Mouse (Mus musculus): ENCODE results near the gene Hemk1. TPM values are rescaled to one million over a fixed set of nuclear protein-coding genes. Genes with fewer than 3 reads are reported as not detected.
A peak's percentile ranks its signal among the peaks of the same experiment; 100 is the strongest.

The Hemk1 gene
- total and polyA plus RNA-seq, 2 experiments from 2014 or later: 4.8 to 12.3 TPM

DNA sequence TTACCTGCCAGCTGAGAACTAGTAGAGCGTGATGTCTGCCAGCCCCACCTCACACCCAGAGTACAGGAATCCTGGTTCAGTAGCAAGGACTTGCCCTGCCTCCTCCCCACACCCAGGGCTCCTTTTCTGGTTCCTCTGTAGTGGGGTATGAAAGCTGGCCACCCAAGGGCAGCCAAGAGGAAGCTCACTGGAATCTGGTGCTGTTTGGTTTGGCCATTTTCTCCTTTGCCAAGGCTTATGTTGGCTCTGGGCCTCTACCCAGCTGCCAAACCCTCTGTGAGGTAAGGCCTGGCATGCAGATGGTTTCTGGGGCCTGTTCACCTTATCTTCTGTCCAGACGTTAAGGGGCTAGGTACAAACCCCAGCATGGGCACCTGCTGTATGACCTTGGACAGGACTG, 22.4 kb downstream of the Hemk1 start:
- H3K4me3 ChIP-seq (ENCODE audit: low read depth, low read length): no peak overlapping the region
- H3K9ac ChIP-seq (replicated peaks; ENCODE audit: low read depth, low read length): no peak overlapping the region
- H3K27me3 ChIP-seq (ENCODE audit: control insufficient read depth, insufficient read depth, low read length): no peaks in the 10 kb centered on the region
- H3K9me3 ChIP-seq (replicated peaks; ENCODE audit: control insufficient read depth, low read length): no peaks in the 10 kb centered on the region
- no peak for TF ChIP-seq CTCF (IDR thresholded peaks at IDR 0.05; ENCODE audit: low read depth)
- TF ChIP-seq EP300 (IDR thresholded peaks at IDR 0.05; ENCODE audit: low read depth): no peak
- H3K4me1 ChIP-seq (ENCODE audit: control insufficient read depth, insufficient read depth): peaks cover 10% of the 10 kb centered on the region
- DNase-seq (ENCODE audit: low spot score) (no peak), ATAC-seq (ENCODE audit: insufficient read depth, low read depth) (peak; percentile 17; the same call in 1 of the 2 replicates)
- H3K4me2 ChIP-seq (ENCODE audit: low read depth, low read length): no peak overlapping the region
- H3K27ac ChIP-seq (ENCODE audit: low read depth): no peak overlapping the region
- WGBS: 48% methylated on average over 2 of the region's 2 CpGs
- no peaks in the 10 kb centered on the region for H3K36me3 ChIP-seq (replicated peaks; ENCODE audit: control insufficient read depth, insufficient read depth, low read length)

DNA sequence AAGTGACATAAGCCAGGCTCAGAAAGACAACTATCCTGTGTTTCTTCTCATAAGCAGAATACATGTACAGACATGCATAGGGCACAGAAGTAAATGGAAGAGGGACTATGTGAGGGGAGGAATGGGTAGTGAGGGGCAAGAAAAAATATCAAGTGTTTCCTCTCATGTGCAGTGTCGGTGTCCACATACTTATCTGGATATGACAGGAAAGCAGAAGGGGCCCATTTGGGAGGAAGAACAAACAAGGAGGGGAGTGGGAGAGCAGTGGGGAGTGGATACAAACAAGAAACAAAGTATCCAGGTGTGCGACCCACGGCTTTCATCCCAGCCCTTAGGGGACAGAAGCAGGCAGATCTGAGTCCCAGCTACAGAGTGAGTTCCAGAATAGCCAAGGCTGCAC, 24.2 kb downstream of the Hemk1 start:
- Histone ChIP-seq H3K4me3 (ENCODE audit: low read depth, low read length) (no peak overlapping the region), H3K4me1 (ENCODE audit: control insufficient read depth, insufficient read depth) (peaks cover 20% of the 10 kb centered on the region), H3K27me3 (ENCODE audit: control insufficient read depth, insufficient read depth, low read length) (no peaks in the 10 kb centered on the region), H3K9me3 (replicated peaks; ENCODE audit: control insufficient read depth, low read length) (no peaks in the 10 kb centered on the region), H3K27ac (ENCODE audit: low read depth) (no peak overlapping the region), H3K9ac (replicated peaks; ENCODE audit: low read depth, low read length) (no peak overlapping the region), H3K4me2 (ENCODE audit: low read depth, low read length) (no peak overlapping the region), H3K36me3 (replicated peaks; ENCODE audit: control insufficient read depth, insufficient read depth, low read length) (no peaks in the 10 kb centered on the region)
- no peak for DNase-seq (ENCODE audit: low spot score)
- ATAC-seq (ENCODE audit: insufficient read depth, low read depth): no peak
- WGBS: 49% methylated on average over 3 of the region's 3 CpGs
- TF ChIP-seq CTCF (IDR thresholded peaks at IDR 0.05; ENCODE audit: low read depth): no peak

- no peaks in the 10 kb centered on the region for H3K9me3 ChIP-seq (replicated peaks; ENCODE audit: control insufficient read depth, low read length)
- 0 out of 2 replicates have a peak overlapping the region, but pooled peaks have one; percentile 17 for H3K27ac ChIP-seq (ENCODE audit: low read depth)
- H3K9ac ChIP-seq (replicated peaks; ENCODE audit: low read depth, low read length): no peak overlapping the region
- H3K36me3 ChIP-seq (replicated peaks; ENCODE audit: control insufficient read depth, insufficient read depth, low read length): no peaks in the 10 kb centered on the region
- H3K4me1 ChIP-seq (ENCODE audit: control insufficient read depth, insufficient read depth): peaks cover 29% of the 10 kb centered on the region
- no peak overlapping the region for H3K4me2 ChIP-seq (ENCODE audit: low read depth, low read length)
- TF ChIP-seq EP300 (IDR thresholded peaks at IDR 0.05; ENCODE audit: low read depth): no peak
- no peak for TF ChIP-seq CTCF (IDR thresholded peaks at IDR 0.05; ENCODE audit: low read depth)
- H3K27me3 ChIP-seq (ENCODE audit: control insufficient read depth, insufficient read depth, low read length): no peaks in the 10 kb centered on the region
- no peak overlapping the region for H3K4me3 ChIP-seq (ENCODE audit: low read depth, low read length)
- 57% methylated on average over 10 of the region's 10 CpGs for WGBS
- no peak for DNase-seq (ENCODE audit: low spot score)
- no peak for ATAC-seq (ENCODE audit: insufficient read depth, low read depth)
Observed at GRCm38 (mm10) chr9:107312811-107313584, 25.2 kb downstream of the Hemk1 start.

DNA sequence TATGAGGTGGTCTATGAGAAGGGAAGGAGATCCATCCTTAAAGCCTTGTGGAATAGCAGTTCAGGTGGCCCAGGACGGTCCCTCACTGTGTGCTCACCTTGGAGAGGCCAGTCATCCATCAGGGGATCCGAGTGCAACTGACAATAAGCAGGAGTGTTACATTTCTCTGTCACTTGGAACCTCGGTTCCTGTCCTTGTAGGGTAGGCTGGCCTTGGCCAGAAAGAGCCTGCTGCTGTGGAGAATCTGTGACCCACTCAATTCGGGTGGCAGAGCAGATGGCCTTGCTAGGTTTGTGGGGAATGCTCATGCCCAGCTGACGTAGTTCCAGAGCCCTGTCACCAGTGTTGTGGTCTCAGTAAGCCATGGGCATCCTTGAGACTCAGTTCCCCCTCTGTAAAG, 28.6 kb downstream of the Hemk1 start:
- no peak for DNase-seq (ENCODE audit: low spot score)
- Histone ChIP-seq H3K36me3 (replicated peaks; ENCODE audit: control insufficient read depth, insufficient read depth, low read length) (no peaks in the 10 kb centered on the region), H3K27me3 (ENCODE audit: control insufficient read depth, insufficient read depth, low read length) (no peaks in the 10 kb centered on the region), H3K4me2 (ENCODE audit: low read depth, low read length) (no peak overlapping the region), H3K9me3 (replicated peaks; ENCODE audit: control insufficient read depth, low read length) (no peaks in the 10 kb centered on the region), H3K27ac (ENCODE audit: low read depth) (peak overlapping the region; percentile 95), H3K4me1 (ENCODE audit: control insufficient read depth, insufficient read depth) (peaks cover 58% of the 10 kb centered on the region), H3K9ac (replicated peaks; ENCODE audit: low read depth, low read length) (no peak overlapping the region), H3K4me3 (ENCODE audit: low read depth, low read length) (no peak overlapping the region)
- TF ChIP-seq CTCF (IDR thresholded peaks at IDR 0.05; ENCODE audit: low read depth) (no peak), EP300 (IDR thresholded peaks at IDR 0.05; ENCODE audit: low read depth) (no peak)
- 0 out of 2 replicates have a peak, but pooled peaks have one; percentile 6 for ATAC-seq (ENCODE audit: insufficient read depth, low read depth)
- WGBS: 38% methylated on average over 5 of the region's 5 CpGs

- TF ChIP-seq EP300 (IDR thresholded peaks at IDR 0.05; ENCODE audit: low read depth) (no peak), CTCF (IDR thresholded peaks at IDR 0.05; ENCODE audit: low read depth) (no peak)
- ATAC-seq (ENCODE audit: insufficient read depth, low read depth) (no peak), DNase-seq (ENCODE audit: low spot score) (no peak)
- Histone ChIP-seq H3K36me3 (replicated peaks; ENCODE audit: control insufficient read depth, insufficient read depth, low read length) (no peaks in the 10 kb centered on the region), H3K9ac (replicated peaks; ENCODE audit: low read depth, low read length) (no peak overlapping the region), H3K27me3 (ENCODE audit: control insufficient read depth, insufficient read depth, low read length) (no peaks in the 10 kb centered on the region), H3K4me3 (ENCODE audit: low read depth, low read length) (no peak overlapping the region), H3K4me1 (ENCODE audit: control insufficient read depth, insufficient read depth) (peaks cover 58% of the 10 kb centered on the region), H3K4me2 (ENCODE audit: low read depth, low read length) (no peak overlapping the region), H3K9me3 (replicated peaks; ENCODE audit: control insufficient read depth, low read length) (no peaks in the 10 kb centered on the region), H3K27ac (ENCODE audit: low read depth) (peak overlapping the region; percentile 95)
- WGBS: 56% methylated on average over 9 of the region's 9 CpGs
Observed at GRCm38 (mm10) chr9:107309171-107309570, 29.0 kb downstream of the Hemk1 start.
